Mouse (Mus musculus): ENCODE results near the gene Scgn. TPM values are rescaled to one million over a fixed set of nuclear protein-coding genes. Genes with fewer than 3 reads are reported as not detected.

Scgn gene
- polyA plus RNA-seq, 1 experiment from 2014 or later = 0.37 TPM

DNA sequence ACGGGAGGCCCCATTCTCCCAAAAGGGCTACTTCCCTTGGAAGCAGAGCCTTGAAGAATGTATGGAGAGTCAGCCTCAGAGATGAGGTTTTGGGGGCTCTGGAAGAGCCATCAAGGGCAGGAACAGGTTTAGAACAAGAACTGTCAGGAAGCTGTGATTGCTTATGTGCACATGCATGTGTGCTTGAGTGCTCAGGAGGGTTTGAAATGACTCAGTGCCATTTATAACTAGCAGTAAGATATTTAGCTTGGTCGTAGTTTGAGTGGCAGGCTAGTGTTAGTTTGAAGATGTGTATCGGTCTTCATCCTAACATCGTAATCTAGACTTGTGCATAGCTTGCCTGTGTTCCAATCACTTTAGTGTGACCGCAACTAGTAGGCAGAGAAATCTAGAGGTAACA, 84.1 kb downstream of the Scgn start:
- H3K4me1 ChIP-seq = no peaks in the 10 kb centered on the region
- no peak overlapping the region for H3K4me2 ChIP-seq (replicated peaks)
- ATAC-seq (ENCODE audit: low FRiP score, low read depth) = no peak
- WGBS = 93% methylated on average over 5 of the region's 5 CpGs
- no peaks in the 10 kb centered on the region for H3K36me3 ChIP-seq
- no peak overlapping the region for H3K9ac ChIP-seq (replicated peaks)
- no peak overlapping the region for H3K27ac ChIP-seq (replicated peaks)
- no peaks in the 10 kb centered on the region for H3K9me3 ChIP-seq
- no peaks in the 10 kb centered on the region for H3K27me3 ChIP-seq
- H3K4me3 ChIP-seq = no peak overlapping the region

Small RNA genes lying within 50 kb of the gene (microRNA-seq; reads per million reads assigned to microRNA genes)
- not detected for gene Gm44344

Other genes with a start within 250 kb of the Scgn start
- 7.9 and 9.3 TPM in 2 replicates for gene Hist1h3c, start 245.6 kb downstream of the Scgn start, polyA plus RNA-seq (2016; fragmentation: Nextera tagmentation; extraction: Ambion mirVana)
- 2.5 and 4.5 TPM in 2 replicates for gene Hist1h2bb, start 244.5 kb downstream of the Scgn start, polyA plus RNA-seq (2016; fragmentation: Nextera tagmentation; extraction: Ambion mirVana)
- 53.0 and 53.2 TPM in 2 replicates for gene Hist1h2ab, start 240.1 kb downstream of the Scgn start, polyA plus RNA-seq (2016; fragmentation: Nextera tagmentation; extraction: Ambion mirVana)
- 14.7 and 16.1 TPM in 2 replicates for gene Hist1h3b, start 238.9 kb downstream of the Scgn start, polyA plus RNA-seq (2016; fragmentation: Nextera tagmentation; extraction: Ambion mirVana)
- gene Hist1h4b, start 234.2 kb downstream of the Scgn start, polyA plus RNA-seq (2016; fragmentation: Nextera tagmentation; extraction: Ambion mirVana) = 5.0 and 8.0 TPM in 2 replicates
- 0.41 and 1.3 TPM in 2 replicates for gene Hist1h4a, start 230.0 kb downstream of the Scgn start, polyA plus RNA-seq (2016; fragmentation: Nextera tagmentation; extraction: Ambion mirVana)
- gene Hist1h3a, start 228.8 kb downstream of the Scgn start, polyA plus RNA-seq (2016; fragmentation: Nextera tagmentation; extraction: Ambion mirVana) = 4.6 and 5.1 TPM in 2 replicates
- 2.3 and 3.6 TPM in 2 replicates for gene Hist1h1a, start 227.5 kb downstream of the Scgn start, polyA plus RNA-seq (2016; fragmentation: Nextera tagmentation; extraction: Ambion mirVana)
- gene Trim38, start 221.3 kb downstream of the Scgn start, polyA plus RNA-seq (2016; fragmentation: Nextera tagmentation; extraction: Ambion mirVana) = not detected in 2 replicates
- not detected in 2 replicates for gene Slc17a2, start 184.2 kb downstream of the Scgn start, polyA plus RNA-seq (2016; fragmentation: Nextera tagmentation; extraction: Ambion mirVana)
- not detected in 2 replicates for gene Slc17a3, start 151.8 kb downstream of the Scgn start, polyA plus RNA-seq (2016; fragmentation: Nextera tagmentation; extraction: Ambion mirVana)
- not detected in 2 replicates for gene Slc17a1, start 123.5 kb downstream of the Scgn start, polyA plus RNA-seq (2016; fragmentation: Nextera tagmentation; extraction: Ambion mirVana)
- gene Slc17a4, start 76.2 kb downstream of the Scgn start, polyA plus RNA-seq (2016; fragmentation: Nextera tagmentation; extraction: Ambion mirVana) = not detected in 2 replicates
- gene Hist1h2ba, start 57.1 kb downstream of the Scgn start, polyA plus RNA-seq (2016; fragmentation: Nextera tagmentation; extraction: Ambion mirVana) = not detected in 2 replicates
- not detected in 2 replicates for gene Hist1h2aa, start 56.8 kb downstream of the Scgn start, polyA plus RNA-seq (2016; fragmentation: Nextera tagmentation; extraction: Ambion mirVana)